Mouse (Mus musculus) limb, embryonic 11.5 days (tissue): ENCODE measurements around the gene AI467606. TPM values are rescaled to one million over a fixed set of nuclear protein-coding genes. Genes with fewer than 3 reads are reported as not detected.

Source experiments
- ATAC-seq: fragments of 200-750 bp; cut with Nextera tagmentation; 2 replicates; pipeline ENCODE4 v1.8.0; 2017; ENCODE audit warnings: low read depth; ENCODE audit not compliant: insufficient number of reproducible peaks, low FRiP score, low TSS enrichment
- DNase-seq: peaks from one replicate; pipeline ENCODE4 v3.0.0-alpha.2; 2015; ENCODE audit warnings: low spot score
- H3K27ac ChIP-seq: fragments of 300-500 bp; sonication (generic); replicated peaks from 2 replicates; pipeline ENCODE4 v1.5.1; 2014; ENCODE audit warnings: low read depth, mild to moderate bottlenecking, low read length
- H3K27me3 ChIP-seq: fragments of 300-500 bp; sonication (generic); 2 replicates; pipeline ENCODE4 v1.6.1; 2014; ENCODE audit warnings: mild to moderate bottlenecking, low read length, mixed read lengths; ENCODE audit not compliant: control insufficient read depth, insufficient read depth
- H3K36me3 ChIP-seq: fragments of 300-500 bp; sonication (generic); 2 replicates; pipeline ENCODE4 v1.6.1; 2014; ENCODE audit warnings: mild to moderate bottlenecking, low read length, moderate library complexity, mixed read lengths; ENCODE audit not compliant: control insufficient read depth, insufficient read depth
- H3K4me1 ChIP-seq: fragments of 300-500 bp; sonication (generic); 2 replicates; pipeline ENCODE4 v1.6.1; 2014; ENCODE audit warnings: low read length, mixed read lengths; ENCODE audit not compliant: control insufficient read depth, insufficient read depth
- H3K4me2 ChIP-seq: fragments of 300-500 bp; sonication (generic); 2 replicates; pipeline ENCODE4 v1.6.1; 2014; ENCODE audit warnings: low read depth, mild to moderate bottlenecking, moderate library complexity; ENCODE audit not compliant: severe bottlenecking
- H3K4me3 ChIP-seq: fragments of 300-500 bp; sonication (generic); 2 replicates; pipeline ENCODE4 v1.5.1; 2014; ENCODE audit warnings: low read depth, low read length
- H3K9ac ChIP-seq: fragments of 300-500 bp; sonication (generic); 2 replicates; pipeline ENCODE4 v1.6.1; 2014; ENCODE audit warnings: mild to moderate bottlenecking, low read length
- H3K9me3 ChIP-seq: fragments of 300-500 bp; sonication (generic); 2 replicates; pipeline ENCODE4 v1.6.1; 2016; ENCODE audit warnings: low read length; ENCODE audit not compliant: control insufficient read depth
- WGBS: fragments of 180-500 bp; shearing (Covaris S2); extraction: QIAGEN DNeasy Blood & Tissue Kit; methylation state at CpG from one replicate; pipeline ENCODE4 v1.1.7; 2014; 5-methylcytosine and 5-hydroxymethylcytosine counted together
- polyA plus RNA-seq: library from polyadenylated mRNA; unstranded; fragments of >200 nt; fragmentation: Nextera tagmentation; extraction: Ambion mirVana; gene quantifications from 2 replicates; pipeline ENCODE4 v1.2.1, GENCODE M21; 2014

Gene AI467606
- polyA plus RNA-seq, 1 experiment from 2014 or later, result 1.7 TPM

GRCm38 (mm10) chr7:127113614-127114259, 22.6 kb downstream of the AI467606 start:
- Histone ChIP-seq H3K4me1 (peaks cover 7% of the 10 kb centered on the region; the same call in 1 of the 2 replicates), H3K4me2 (no peak overlapping the region), H3K27me3 (no peaks in the 10 kb centered on the region), H3K36me3 (no peaks in the 10 kb centered on the region), H3K9ac (no peak overlapping the region), H3K9me3 (no peaks in the 10 kb centered on the region), H3K27ac (no peak overlapping the region), H3K4me3 (no peak overlapping the region)
- ATAC-seq, result no peak
- no peak for DNase-seq
- WGBS, result 59% methylated on average over 12 of the region's 12 CpGs

DNA sequence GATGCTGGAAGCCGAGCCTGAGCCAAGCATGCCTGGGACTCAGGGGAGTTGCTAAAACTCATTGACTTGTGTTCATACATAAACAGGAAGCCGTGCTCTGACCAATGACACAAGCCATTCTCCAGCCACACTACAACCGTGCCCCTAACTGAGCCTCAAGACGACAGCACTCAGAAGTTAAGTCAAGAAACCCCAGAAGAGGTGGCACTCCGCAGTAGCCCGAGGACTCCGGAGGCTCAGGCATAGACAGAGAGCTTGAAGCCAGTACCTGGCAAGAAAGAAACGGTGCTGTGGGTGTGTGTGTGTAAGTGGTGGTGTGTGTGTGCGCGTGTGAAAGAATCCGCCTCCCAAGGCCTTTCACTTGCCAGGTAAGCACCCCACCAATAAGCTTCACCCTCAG, 23.8 kb downstream of the AI467606 start:
- Histone ChIP-seq H3K9me3 (no peaks in the 10 kb centered on the region), H3K27me3 (no peaks in the 10 kb centered on the region), H3K36me3 (no peaks in the 10 kb centered on the region), H3K27ac (no peak overlapping the region), H3K4me2 (no peak overlapping the region), H3K4me3 (no peak overlapping the region), H3K9ac (no peak overlapping the region), H3K4me1 (peaks cover 10% of the 10 kb centered on the region; the same call in 1 of the 2 replicates)
- 89% methylated on average over 11 of the region's 11 CpGs for WGBS
- no peak for ATAC-seq
- DNase-seq, result no peak

DNA sequence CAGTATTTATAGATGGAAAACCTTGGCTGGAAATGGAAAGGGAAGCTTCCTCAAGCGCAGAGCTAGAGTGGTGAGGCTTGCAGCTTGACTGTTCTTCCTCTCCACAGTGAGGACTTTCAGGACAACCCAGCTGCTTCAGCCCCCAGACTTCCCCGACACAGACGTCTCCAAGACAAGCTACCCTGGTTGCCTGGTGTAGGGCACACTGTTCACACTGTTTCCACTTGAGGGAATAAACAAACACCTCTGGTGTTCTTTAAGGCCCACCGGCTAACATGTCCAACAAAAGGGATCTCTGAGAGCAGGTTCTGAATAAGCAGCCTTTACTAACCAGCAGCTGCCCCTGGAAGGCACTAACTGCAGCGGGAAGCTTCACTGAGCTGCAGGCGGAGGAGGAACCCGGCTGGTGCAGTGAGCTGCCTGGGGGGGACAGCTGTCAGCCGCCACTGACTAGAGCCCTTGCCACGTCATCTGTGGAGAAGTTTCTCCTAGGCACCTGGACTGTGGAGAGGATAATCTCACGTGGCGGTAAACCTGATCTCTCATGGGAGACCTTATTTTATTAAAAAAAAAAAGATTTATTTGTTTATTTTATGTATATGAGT, 25.3 kb downstream of the AI467606 start:
- no peak for ATAC-seq

DNA sequence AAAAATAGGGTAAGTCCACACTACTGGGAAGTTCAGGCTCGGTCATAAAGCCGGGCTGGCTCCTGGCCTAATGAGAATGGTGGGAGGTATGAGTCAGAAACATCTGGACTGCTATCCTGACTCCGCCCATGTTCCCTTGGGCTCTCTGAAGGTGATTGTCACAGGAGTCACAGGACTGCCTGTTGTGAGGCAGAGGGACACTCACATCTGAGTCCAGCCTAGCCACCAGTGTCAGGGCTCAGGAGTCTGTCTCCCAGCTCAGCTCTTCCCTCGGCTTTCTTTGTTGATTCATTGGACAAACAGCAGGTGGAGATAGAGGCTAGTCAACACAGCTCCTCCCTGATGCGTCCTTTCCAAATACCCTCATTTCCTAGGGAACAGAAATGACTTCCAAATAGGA, 26.8 kb downstream of the AI467606 start:
- no peak overlapping the region for H3K4me3 ChIP-seq
- ATAC-seq (no peak), DNase-seq (no peak)
- peaks cover 15% of the 10 kb centered on the region; the same call in 1 of the 2 replicates for H3K27me3 ChIP-seq
- H3K4me2 ChIP-seq, result no peak overlapping the region
- H3K27ac ChIP-seq, result no peak overlapping the region
- peaks cover 8% of the 10 kb centered on the region; the same call in 1 of the 2 replicates for H3K4me1 ChIP-seq
- no peaks in the 10 kb centered on the region for H3K9me3 ChIP-seq
- H3K9ac ChIP-seq, result no peak overlapping the region
- no peaks in the 10 kb centered on the region for H3K36me3 ChIP-seq
- 33% methylated on average over 5 of the region's 5 CpGs for WGBS

More for the DNA sequence above, 25.3 kb downstream of the AI467606 start:
- Histone ChIP-seq H3K4me3 (no peak overlapping the region), H3K4me1 (peaks cover 10% of the 10 kb centered on the region; the same call in 1 of the 2 replicates), H3K27ac (no peak overlapping the region), H3K4me2 (no peak overlapping the region), H3K27me3 (peaks cover 9% of the 10 kb centered on the region; the same call in 1 of the 2 replicates), H3K9ac (no peak overlapping the region), H3K36me3 (no peaks in the 10 kb centered on the region), H3K9me3 (no peaks in the 10 kb centered on the region)
- 69% methylated on average over 11 of the region's 11 CpGs for WGBS
- DNase-seq, result no peak

DNA sequence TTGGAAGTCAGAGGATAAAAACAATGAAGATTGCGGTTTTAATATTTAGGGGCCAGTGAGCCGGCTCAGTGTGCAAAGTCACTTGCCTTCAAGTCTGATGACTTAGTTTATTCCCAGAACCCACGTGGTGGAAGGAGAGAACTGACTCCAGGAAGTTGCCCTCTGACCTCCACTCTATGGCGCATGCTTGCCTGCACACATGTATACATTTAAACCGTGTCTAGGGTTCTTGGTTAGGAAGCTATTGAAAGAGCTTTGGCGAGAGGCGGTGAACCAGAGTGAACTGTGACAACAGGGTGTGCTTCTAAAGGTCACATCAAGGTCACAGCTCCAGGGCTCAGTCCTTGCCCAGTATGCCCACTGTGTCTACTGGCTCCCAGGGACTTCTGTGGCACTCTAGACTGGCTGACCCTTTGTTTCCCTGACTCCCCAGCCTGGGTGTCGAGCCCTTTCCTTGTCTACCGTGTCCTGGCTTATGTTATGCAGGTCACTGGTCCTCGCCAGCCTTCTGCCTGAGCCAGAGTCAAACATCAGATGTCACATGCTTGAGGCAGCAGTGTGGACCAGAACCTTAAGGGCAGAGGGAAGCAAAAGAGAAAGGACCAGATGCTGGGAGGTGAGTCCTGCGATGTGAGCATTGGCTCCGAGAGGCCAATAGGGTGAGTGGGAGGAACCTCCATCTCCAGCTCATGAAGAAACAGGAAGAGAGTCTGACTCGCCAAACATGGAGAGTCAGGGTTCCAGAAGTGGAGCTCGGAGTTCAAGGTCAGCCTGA, 27.7 kb downstream of the AI467606 start:
- 63% methylated on average over 14 of the region's 14 CpGs for WGBS
- no peak overlapping the region for H3K9ac ChIP-seq
- peaks cover 8% of the 10 kb centered on the region; the same call in 1 of the 2 replicates for H3K4me1 ChIP-seq
- DNase-seq, result no peak
- H3K4me2 ChIP-seq, result no peak overlapping the region
- peaks cover 15% of the 10 kb centered on the region; the same call in 1 of the 2 replicates for H3K27me3 ChIP-seq
- no peaks in the 10 kb centered on the region for H3K36me3 ChIP-seq
- ATAC-seq, result no peak
- no peak overlapping the region for H3K27ac ChIP-seq
- no peaks in the 10 kb centered on the region for H3K9me3 ChIP-seq
- no peak overlapping the region for H3K4me3 ChIP-seq

DNA sequence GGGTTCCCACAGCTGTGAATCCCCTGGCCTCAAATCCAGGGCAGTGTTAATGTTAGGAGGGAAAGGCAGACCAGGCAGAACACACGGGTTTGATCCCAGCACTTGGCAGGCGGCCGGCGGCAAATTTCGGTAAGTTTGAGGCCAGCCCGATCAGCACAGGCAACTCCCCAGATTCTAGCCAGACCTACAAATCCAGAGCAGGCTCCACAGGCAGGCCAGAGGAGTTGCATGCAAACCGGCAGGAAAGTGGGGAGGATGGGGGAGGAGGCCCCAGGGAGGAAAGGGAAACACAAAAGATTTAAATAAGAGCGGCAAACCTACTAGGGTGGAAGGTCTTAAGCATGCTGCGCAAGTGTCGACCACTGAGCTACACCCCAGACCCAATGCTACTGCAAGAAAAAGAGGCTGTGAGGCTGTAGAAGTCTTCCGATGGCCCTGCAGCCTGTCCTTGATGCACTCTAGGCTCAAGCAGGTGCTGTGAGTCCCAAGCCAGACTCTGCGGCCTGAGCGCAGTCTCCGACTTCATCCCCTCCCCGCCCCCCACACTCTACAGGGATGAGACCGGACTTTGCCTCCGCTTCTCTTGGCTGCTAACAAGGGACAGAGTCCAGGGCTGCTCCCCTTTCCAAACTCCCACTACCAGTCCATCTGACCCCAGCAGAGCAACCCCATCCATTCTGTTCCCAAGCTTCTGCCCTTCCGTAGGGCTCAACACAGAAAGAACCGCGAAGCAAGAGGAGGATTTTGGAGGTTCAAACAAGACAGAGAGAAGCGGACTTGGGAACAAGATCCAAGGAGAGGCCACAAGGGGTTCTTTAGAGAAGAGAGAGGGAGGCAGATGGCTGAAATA, 30.1 kb downstream of the AI467606 start:
- Histone ChIP-seq H3K9ac (peak overlapping the region; percentile 23; the same call in 1 of the 2 replicates), H3K27ac (no peak overlapping the region), H3K9me3 (no peaks in the 10 kb centered on the region), H3K27me3 (peaks cover 15% of the 10 kb centered on the region; the same call in 1 of the 2 replicates), H3K4me1 (peaks cover 8% of the 10 kb centered on the region; the same call in 1 of the 2 replicates), H3K4me2 (peak overlapping the region; percentile 13; the same call in 1 of the 2 replicates), H3K36me3 (no peaks in the 10 kb centered on the region), H3K4me3 (no peak overlapping the region)
- 12% methylated on average over 21 of the region's 21 CpGs for WGBS
- ATAC-seq (no peak), DNase-seq (no peak)

DNA sequence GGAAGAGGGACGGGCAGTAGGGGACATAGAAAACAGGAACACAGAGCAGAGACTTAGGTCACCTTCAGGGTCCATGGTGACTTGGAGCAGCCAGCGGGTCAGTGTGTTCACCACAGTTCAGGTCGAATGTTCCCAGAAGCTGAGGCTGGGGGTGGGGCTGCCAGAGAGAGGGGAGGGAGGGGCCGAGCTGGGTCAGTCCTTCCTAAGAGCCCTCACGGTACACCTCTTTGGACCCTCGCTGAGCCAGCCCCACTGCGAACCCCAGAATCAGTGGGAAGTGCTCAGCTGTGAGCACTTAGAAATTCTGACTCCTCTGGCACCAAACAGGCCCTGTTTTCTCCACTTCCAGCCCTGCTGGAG, 30.7 kb downstream of the AI467606 start, which contains the start of gene Qprt:
Gene Qprt (minus strand): TSS at position 316 of the 360 bp plus-strand sequence.
- H3K4me1 ChIP-seq, result peaks cover 8% of the 10 kb centered on the region; the same call in 1 of the 2 replicates
- peak within 1 kb of the TSS; percentile 23; the same call in 1 of the 2 replicates for H3K9ac ChIP-seq
- H3K9me3 ChIP-seq, result no peaks in the 10 kb centered on the region
- H3K4me3 ChIP-seq, result no peak within 1 kb of the TSS
- 7% methylated on average over 7 of the region's 7 CpGs for WGBS
- H3K4me2 ChIP-seq, result peak within 1 kb of the TSS; percentile 13; the same call in 1 of the 2 replicates
- H3K36me3 ChIP-seq, result no peaks in the 10 kb centered on the region
- DNase-seq (no peak), ATAC-seq (no peak)
- H3K27me3 ChIP-seq, result peaks cover 15% of the 10 kb centered on the region; the same call in 1 of the 2 replicates
- no peak within 1 kb of the TSS for H3K27ac ChIP-seq
